Mouse (Mus musculus) lung, postnatal 0 days (tissue): ENCODE measurements around the gene Hist1h4i.

ENCODE experiments used
- CTCF ChIP-seq: IDR thresholded peaks from 2 replicates; pipeline ENCODE4 v1.5.1; 2016; ENCODE audit warnings: antibody characterized with exemption, mild to moderate bottlenecking
- EP300 ChIP-seq: IDR thresholded peaks from 2 replicates; pipeline ENCODE4 v1.6.1; 2016; ENCODE audit warnings: antibody characterized with exemption, mild to moderate bottlenecking, control low read depth

- TF ChIP-seq CTCF (no peak), EP300 (no peak)
Measured at GRCm38 (mm10) chr13:22021581-22021980, 19.6 kb downstream of the Hist1h4i start.
